In genomic region chr9:103147103-103147502, GRCm38 (mm10) we compare ENCODE assay signal across 19 mouse cellular contexts. TPM values are rescaled to one million over a fixed set of nuclear protein-coding genes. Genes with fewer than 3 reads are reported as not detected.
DNase-seq lines count a peak whose midpoint lies in the region; ATAC-seq lines count a peak whose summit lies in the region.
"Had no signal": no experiment of that assay in that cellular context is flagged by ENCODE, and none has a peak within 500 bp of the region (broad histone marks: within the 10 kb centered on the region; RNA-seq: fewer than 3 reads in every experiment).

No protein-coding gene starts in this region.

- peak; percentile 25 for DNase-seq in ZHBTc4 (ENCODE audit: low read depth, low spot score)
- peak; percentile 34 for DNase-seq in hindbrain, embryonic 14.5 days (ENCODE audit: low spot score)
- DNase-seq in cerebellum, adult 8-10 months = no peak
- no peak for DNase-seq in adrenal gland, postnatal 25 days
- DNase-seq in retina, postnatal 1 day = no peak
- no peak for DNase-seq in embryo, embryonic 11 days
- DNase-seq: adrenal gland, postnatal 36 days; cerebellum, postnatal 10 days; heart, adult 18-20 months; spleen, adult 18-20 months; thymus, postnatal 14 days had no signal

- H3K27me3 ChIP-seq in forebrain, embryonic 13.5 days = no peaks in the 10 kb centered on the region
- H3K27me3 ChIP-seq in hindbrain, embryonic 14.5 days (ENCODE audit: control insufficient read depth, insufficient read depth, low read length) = no peaks in the 10 kb centered on the region
- no peaks in the 10 kb centered on the region for H3K27me3 ChIP-seq in midbrain, embryonic 15.5 days (replicated peaks)
- H3K27me3 ChIP-seq: kidney, embryonic 15.5 days; lung, embryonic 15.5 days had no signal

- ATAC-seq in forebrain, embryonic 13.5 days = peak; percentile 50
- peak; percentile 37; the same call in 1 of the 2 replicates for ATAC-seq in hindbrain, embryonic 14.5 days (ENCODE audit: low FRiP score)
- peak; percentile 76 for ATAC-seq in midbrain, embryonic 15.5 days (replicated peaks)
- ATAC-seq: inflammation-experienced regulatory T-cells, adult 6 months; liver, embryonic 12.5 days had no signal

- H3K27ac ChIP-seq in forebrain, embryonic 13.5 days = peak overlapping the region; percentile 78
- peak overlapping the region; percentile 75 for H3K27ac ChIP-seq in hindbrain, embryonic 14.5 days
- peak overlapping the region; percentile 62 for H3K27ac ChIP-seq in midbrain, embryonic 15.5 days
- H3K27ac ChIP-seq: kidney, embryonic 15.5 days; liver, embryonic 12.5 days; lung, embryonic 15.5 days; stomach, postnatal 0 days had no signal

- peaks cover 45% of the 10 kb centered on the region for H3K4me1 ChIP-seq in forebrain, embryonic 13.5 days
- peaks cover 53% of the 10 kb centered on the region for H3K4me1 ChIP-seq in hindbrain, embryonic 14.5 days (replicated peaks; ENCODE audit: control insufficient read depth, insufficient read depth, low read length)
- peaks cover 46% of the 10 kb centered on the region for H3K4me1 ChIP-seq in midbrain, embryonic 15.5 days
- H3K4me1 ChIP-seq: liver, embryonic 12.5 days; lung, embryonic 15.5 days had no signal

- H3K36me3 ChIP-seq in forebrain, embryonic 13.5 days (ENCODE audit: poor library complexity, severe bottlenecking) = peaks cover 27% of the 10 kb centered on the region
- H3K36me3 ChIP-seq in hindbrain, embryonic 14.5 days (replicated peaks; ENCODE audit: control insufficient read depth, insufficient read depth) = peaks cover 20% of the 10 kb centered on the region
- no peaks in the 10 kb centered on the region for H3K36me3 ChIP-seq in midbrain, embryonic 15.5 days (replicated peaks)
- H3K36me3 ChIP-seq: kidney, embryonic 15.5 days; liver, embryonic 12.5 days; lung, embryonic 15.5 days had no signal

- H3K4me3 ChIP-seq in forebrain, embryonic 13.5 days = 0 out of 2 replicates have a peak overlapping the region, but pooled peaks have one; percentile 14
- H3K4me3 ChIP-seq in hindbrain, embryonic 14.5 days (replicated peaks; ENCODE audit: low read length) = no peak overlapping the region
- no peak overlapping the region for H3K4me3 ChIP-seq in midbrain, embryonic 15.5 days
- H3K4me3 ChIP-seq: kidney, embryonic 15.5 days; liver, embryonic 12.5 days; lung, embryonic 15.5 days; myocyte had no signal

- H3K9me3 ChIP-seq in forebrain, embryonic 13.5 days (replicated peaks) = no peaks in the 10 kb centered on the region
- 0 out of 2 replicates have a peak, but pooled peaks cover 3% of the 10 kb centered on the region for H3K9me3 ChIP-seq in hindbrain, embryonic 14.5 days (ENCODE audit: control insufficient read depth, low read length)
- no peaks in the 10 kb centered on the region for H3K9me3 ChIP-seq in midbrain, embryonic 15.5 days
- H3K9me3 ChIP-seq: kidney, embryonic 15.5 days; liver, embryonic 12.5 days; lung, embryonic 15.5 days had no signal

- 26% methylated on average over 13 of the region's 13 CpGs for whole genome bisulfite sequencing in forebrain, embryonic 13.5 days
- 24% methylated on average over 13 of the region's 13 CpGs for WGBS in hindbrain, embryonic 14.5 days
- WGBS in midbrain, embryonic 15.5 days = 28% methylated on average over 13 of the region's 13 CpGs

- peak overlapping the region; percentile 51 for H3K4me2 ChIP-seq in forebrain, embryonic 13.5 days
- peak overlapping the region; percentile 34 for H3K4me2 ChIP-seq in hindbrain, embryonic 14.5 days (replicated peaks)
- peak overlapping the region; percentile 15 for H3K4me2 ChIP-seq in midbrain, embryonic 15.5 days
- H3K4me2 ChIP-seq: kidney, embryonic 15.5 days; liver, embryonic 12.5 days; lung, embryonic 15.5 days had no signal

- peak overlapping the region; percentile 34; the same call in 1 of the 2 replicates for H3K9ac ChIP-seq in forebrain, embryonic 13.5 days
- H3K9ac ChIP-seq in hindbrain, embryonic 14.5 days = peak overlapping the region; percentile 0; the same call in 1 of the 2 replicates
- H3K9ac ChIP-seq in midbrain, embryonic 15.5 days = no peak overlapping the region
- H3K9ac ChIP-seq: kidney, embryonic 15.5 days; liver, embryonic 12.5 days; lung, embryonic 15.5 days had no signal

RNA-seq across cellular contexts. Expression of gene Rab6b, which starts 35.5 kb away (rescaled TPM):
- 38.5 TPM in 2 replicates for polyA plus RNA-seq in forebrain, embryonic 13.5 days (2015; fragmentation: Nextera tagmentation; extraction: Ambion mirVana)
- 80.7 and 92.0 TPM in 2 replicates for polyA plus RNA-seq in hindbrain, embryonic 14.5 days (2014; fragmentation: Nextera tagmentation; extraction: Ambion mirVana)
- 107 and 110 TPM in 2 replicates for polyA plus RNA-seq in midbrain, embryonic 15.5 days (2015; fragmentation: Nextera tagmentation; extraction: Ambion mirVana)
- 2.1 TPM in 2 replicates for total RNA-seq in adrenal gland, postnatal 25 days (2021)

RNA-seq across cellular contexts. Expression of gene Srprb, which starts 54.8 kb away (rescaled TPM):
- 47.5 and 55.1 TPM in 2 replicates for polyA plus RNA-seq in forebrain, embryonic 13.5 days (2015; fragmentation: Nextera tagmentation; extraction: Ambion mirVana)
- polyA plus RNA-seq in hindbrain, embryonic 14.5 days (2014; fragmentation: Nextera tagmentation; extraction: Ambion mirVana) = 54.1 and 64.9 TPM in 2 replicates
- polyA plus RNA-seq in midbrain, embryonic 15.5 days (2015; fragmentation: Nextera tagmentation; extraction: Ambion mirVana) = 59.3 and 59.8 TPM in 2 replicates
- total RNA-seq in adrenal gland, postnatal 25 days (2021) = 40.8 and 43.5 TPM in 2 replicates

Comparison
In these comparisons a context has a peak if more than half of its experiments do, and no peak if none do; other contexts are left out.
1. DNase-seq: peak in ZHBTc4 (single experiment) and hindbrain, embryonic 14.5 days (single experiment); none in cerebellum, adult 8-10 months (single experiment), adrenal gland, postnatal 25 days (single experiment), retina, postnatal 1 day (single experiment) and embryo, embryonic 11 days (single experiment).
2. Peak in every context shown above with its lines, with median percentiles within 50 percentile points of each other: ATAC-seq, H3K27ac ChIP-seq and H3K4me2 ChIP-seq.